Mouse (Mus musculus) ES-Bruce4 (cell line): Measurements from ENCODE around the gene Hfm1.

Experiments
- CTCF ChIP-seq: IDR thresholded peaks from one replicate; pipeline ENCODE4 v1.8.1; 2011; ENCODE audit warnings: low read depth, low read length
- POLR2A ChIP-seq: IDR thresholded peaks from one replicate; pipeline ENCODE4 v1.8.1; 2011; ENCODE audit warnings: low read length; ENCODE audit not compliant: insufficient read depth

- TF ChIP-seq CTCF: no peak
- peak; percentile 73 for TF ChIP-seq POLR2A
Observed at GRCm38 (mm10) chr5:106963584-106964512, 37.7 kb upstream of the Hfm1 start, which contains the start of gene Cdc7.
